Mouse (Mus musculus) c-Kit-positive CD71-positive TER-119-negative erythroid progenitor cells, embryonic 14.5 days (primary cell): Measurements from ENCODE around the gene Tm7sf2.

Source experiments
- DNase-seq: peaks from one replicate; pipeline ENCODE4 v3.0.0-alpha.2; 2013; ENCODE audit warnings: low read depth

Tm7sf2 gene

GRCm38 (mm10) chr19:6067724-6068415, at the start of gene Tm7sf2:
Gene Tm7sf2 (minus strand): TSS chr19:6068373.
- DNase-seq: peak; percentile 93

- no peak for DNase-seq
These were observed 49.3 kb upstream of the Tm7sf2 start for GRCm38 (mm10) chr19:6117346-6117985.

GRCm38 (mm10) chr19:6116113-6116850, 48.1 kb upstream of the Tm7sf2 start:
- DNase-seq: no peak

GRCm38 (mm10) chr19:6113116-6113515, 44.9 kb upstream of the Tm7sf2 start:
- no peak for DNase-seq

GRCm38 (mm10) chr19:6105586-6105985, 37.4 kb upstream of the Tm7sf2 start, which contains the start of gene Naaladl1:
Gene Naaladl1 (plus strand): TSS chr19:6105782.
- no peak for DNase-seq

- DNase-seq: no peak
These were observed 36.3 kb upstream of the Tm7sf2 start for GRCm38 (mm10) chr19:6104476-6104875.

- DNase-seq: no peak
These were observed 34.1 kb upstream of the Tm7sf2 start for GRCm38 (mm10) chr19:6102169-6102853.

GRCm38 (mm10) chr19:6101186-6101585, 33.0 kb upstream of the Tm7sf2 start:
- DNase-seq: no peak

GRCm38 (mm10) chr19:6097847-6098246, 29.7 kb upstream of the Tm7sf2 start:
- no peak for DNase-seq

GRCm38 (mm10) chr19:6094119-6094518, 25.9 kb upstream of the Tm7sf2 start, which contains the start of gene AC131692.1:
Gene AC131692.1 (plus strand): TSS chr19:6094419.
- DNase-seq: no peak

- no peak for DNase-seq
These were observed 20.7 kb upstream of the Tm7sf2 start for GRCm38 (mm10) chr19:6088841-6089240.

GRCm38 (mm10) chr19:6085417-6085879, 17.3 kb upstream of the Tm7sf2 start:
- DNase-seq: peak; percentile 77

GRCm38 (mm10) chr19:6084478-6085248, 16.5 kb upstream of the Tm7sf2 start, which contains the start of the genes Zfpl1 and Cdca5:
Gene Zfpl1 (minus strand): TSS chr19:6084956.
Gene Cdca5 (plus strand): TSS chr19:6084983.
- peak; percentile 99 for DNase-seq

- DNase-seq: no peak
These were observed 14.0 kb upstream of the Tm7sf2 start, which contains the start of gene Gm28374 for GRCm38 (mm10) chr19:6082156-6082555. Gene Gm28374 (minus strand): TSS chr19:6082256.

GRCm38 (mm10) chr19:6079983-6080480, 11.9 kb upstream of the Tm7sf2 start, which contains the start of gene Tmem262:
Gene Tmem262 (plus strand): TSS chr19:6080033.
- no peak for DNase-seq

- DNase-seq: peak; percentile 90
These were observed 8.6 kb upstream of the Tm7sf2 start, which contains the start of gene Vps51 for GRCm38 (mm10) chr19:6076564-6077393. Gene Vps51 (minus strand): TSS chr19:6077231.

- no peak for DNase-seq
These were observed 5.7 kb upstream of the Tm7sf2 start for GRCm38 (mm10) chr19:6073889-6074288.

GRCm38 (mm10) chr19:6071261-6071660, 3.1 kb upstream of the Tm7sf2 start:
- DNase-seq: no peak

- no peak for DNase-seq
These were observed 2.5 kb upstream of the Tm7sf2 start for GRCm38 (mm10) chr19:6070571-6071250.
